Mouse (Mus musculus): ENCODE results near the gene Klhl3.

DNA sequence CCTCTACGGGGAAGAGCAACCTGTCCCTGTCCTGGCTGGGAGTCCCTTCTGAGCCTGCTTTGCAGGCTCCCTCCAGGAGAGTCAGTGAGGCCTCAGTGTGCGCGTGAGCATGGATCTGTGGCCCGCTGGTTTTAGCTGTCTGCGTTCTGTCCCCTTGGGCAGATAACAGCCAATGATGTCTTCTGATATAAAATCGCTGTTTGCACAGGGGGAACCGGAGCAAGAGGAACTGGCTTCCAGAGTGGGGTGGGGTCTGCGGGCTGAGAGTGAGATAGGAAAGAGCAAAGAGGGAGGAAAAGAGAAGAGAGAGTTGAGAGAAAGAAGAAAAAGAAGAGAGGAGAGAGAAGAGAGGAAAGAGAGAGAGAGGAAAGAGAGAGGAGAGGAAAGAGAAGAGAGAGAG, 43.6 kb upstream of the Klhl3 start:
- TF ChIP-seq CTCF (IDR thresholded peaks at IDR 0.05) (no peak), EP300 (IDR thresholded peaks at IDR 0.05) (no peak)
